Mouse (Mus musculus) brain, embryonic 14.5 days (tissue): ENCODE results near the gene 2210016F16Rik.

Experiments used
- CTCF ChIP-seq: fragments of 200-500 bp; IDR thresholded peaks from 2 replicates; pipeline ENCODE4 v1.5.1; 2012; ENCODE audit warnings: inconsistent platforms, mild to moderate bottlenecking, moderate library complexity, borderline replicate concordance; ENCODE audit not compliant: insufficient read depth, insufficient read length; ENCODE audit errors: extremely low read depth
- POLR2A ChIP-seq: fragments of 200-500 bp; IDR thresholded peaks from 2 replicates; pipeline ENCODE4 v1.6.1; 2012; ENCODE audit warnings: mild to moderate bottlenecking, inconsistent platforms, borderline replicate concordance; ENCODE audit not compliant: poor library complexity, insufficient read depth, insufficient read length, severe bottlenecking; ENCODE audit errors: extremely low read depth

GRCm38 (mm10) chr13:58418656-58419055 lies 33.6 kb upstream of the 2210016F16Rik start:
- TF ChIP-seq CTCF (no peak), POLR2A (no peak)
